Mouse (Mus musculus): ENCODE results near the gene Rpl6.
"Not testable (repeated sequence)": the region's sequence is repeated elsewhere in the genome, so short reads cannot be mapped to it uniquely, and the experiment has no call there.

Gene Rpl6

DNA sequence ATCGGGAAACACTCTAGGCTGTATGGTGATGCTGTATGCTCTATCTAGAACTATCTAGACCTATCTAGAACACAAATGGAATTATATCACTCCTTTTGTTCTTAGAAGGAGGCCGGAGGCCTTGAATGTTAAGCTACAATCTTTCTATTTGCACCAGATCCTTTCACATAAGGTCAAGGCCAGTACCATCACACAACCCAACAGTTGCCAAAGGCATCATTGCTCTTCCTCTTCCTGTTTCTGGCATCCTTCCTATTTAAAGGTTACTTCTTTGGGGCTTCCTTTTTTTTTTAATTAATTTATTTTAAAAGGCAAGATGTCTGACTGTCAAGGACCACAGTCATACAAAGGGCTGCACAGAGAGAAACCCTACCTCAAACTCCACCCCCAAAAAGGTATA, 6.9 kb upstream of the Rpl6 start:
- no peak for DNase-seq (ENCODE audit: low spot score)

- no peak for DNase-seq (ENCODE audit: low spot score)
These were observed 5.9 kb upstream of the Rpl6 start for GRCm38 (mm10) chr5:121198376-121198775.

DNA sequence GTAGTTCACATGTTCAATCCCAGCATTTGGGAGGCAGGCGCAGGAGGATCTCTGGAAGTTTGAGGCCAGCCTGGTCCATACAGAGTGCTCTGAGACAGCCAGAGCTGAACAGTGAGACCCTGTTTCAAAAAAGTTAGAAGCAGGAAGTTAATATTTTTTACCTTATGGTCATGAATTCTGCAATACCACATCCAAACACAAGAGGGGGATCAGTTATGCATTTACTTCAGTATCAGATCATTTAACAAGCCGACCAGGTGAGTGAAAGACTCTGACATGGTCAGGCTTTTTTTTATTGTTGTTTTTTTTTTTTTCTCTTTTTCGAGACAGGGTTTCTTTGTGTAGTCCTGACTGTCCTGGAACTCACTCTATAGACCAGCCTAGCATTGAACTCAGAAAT, 2.5 kb upstream of the Rpl6 start:
- DNase-seq (ENCODE audit: low spot score), result peak; percentile 71

- DNase-seq (ENCODE audit: low spot score), result no peak
These were observed 1.8 kb upstream of the Rpl6 start for GRCm38 (mm10) chr5:121202467-121202866.

DNA sequence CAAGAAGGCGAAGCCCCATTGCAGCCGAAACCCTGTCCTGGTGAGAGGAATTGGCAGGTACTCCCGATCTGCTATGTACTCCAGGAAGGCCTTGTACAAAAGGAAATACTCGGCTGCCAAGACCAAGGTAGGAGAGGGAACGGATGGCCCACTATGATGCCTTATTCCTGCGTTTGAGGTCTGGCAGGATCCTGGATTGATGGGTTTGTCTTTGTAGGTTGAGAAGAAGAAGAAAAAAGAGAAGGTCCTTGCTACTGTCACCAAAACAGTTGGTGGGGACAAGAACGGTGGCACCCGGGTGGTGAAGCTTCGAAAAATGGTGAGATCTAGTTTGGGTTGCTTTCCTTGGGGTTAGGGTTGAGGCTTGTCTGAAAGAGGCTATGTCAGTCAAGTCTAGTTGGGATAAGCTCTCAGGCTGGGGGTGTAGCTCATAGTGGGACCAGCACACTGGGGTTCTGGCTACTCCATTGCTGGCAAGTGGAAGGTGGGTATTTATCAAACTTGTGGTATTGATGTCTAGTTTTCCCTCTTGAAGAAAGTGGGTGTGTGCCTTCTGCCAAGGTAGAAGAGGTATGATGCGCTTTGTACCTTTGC, 1.4 kb downstream of the Rpl6 start:
- not testable (repeated sequence) for DNase-seq (ENCODE audit: low spot score)

DNA sequence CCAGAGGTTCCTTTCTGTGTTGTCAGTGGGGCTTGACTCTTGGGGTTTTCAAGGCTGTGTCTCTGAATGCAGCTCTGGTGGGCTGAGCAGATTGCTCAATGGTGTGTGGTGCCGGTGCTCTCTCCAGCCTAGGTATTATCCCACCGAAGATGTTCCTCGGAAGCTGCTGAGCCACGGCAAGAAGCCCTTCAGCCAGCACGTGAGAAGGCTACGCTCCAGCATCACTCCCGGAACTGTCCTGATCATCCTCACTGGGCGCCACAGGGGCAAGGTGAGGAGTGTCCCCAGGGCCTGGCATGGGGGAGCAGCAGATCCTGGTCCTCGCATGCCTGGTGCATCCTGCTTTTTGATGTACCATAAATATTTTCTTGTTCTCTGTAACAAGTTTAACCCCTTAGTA, 2.3 kb downstream of the Rpl6 start:
- DNase-seq (ENCODE audit: low spot score), result no peak

DNA sequence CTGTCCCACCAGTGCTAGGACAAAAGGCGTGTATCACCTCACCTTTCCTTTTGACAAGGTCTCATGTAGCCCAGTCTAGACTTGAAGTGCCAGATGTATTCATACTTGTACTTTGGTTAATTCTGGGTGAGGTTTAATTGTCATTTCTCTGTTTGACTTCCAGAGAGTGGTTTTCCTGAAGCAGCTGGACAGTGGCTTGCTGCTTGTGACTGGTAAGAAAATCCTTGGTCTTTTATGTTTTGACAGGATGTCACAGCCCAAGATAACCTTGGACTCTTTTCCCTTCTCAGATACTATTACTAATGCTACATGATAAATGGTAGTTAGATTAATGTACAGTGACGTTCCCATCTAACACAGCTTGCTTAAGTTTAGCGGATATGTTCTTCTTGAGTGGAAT, 2.7 kb downstream of the Rpl6 start:
- no peak for DNase-seq (ENCODE audit: low spot score)

DNA sequence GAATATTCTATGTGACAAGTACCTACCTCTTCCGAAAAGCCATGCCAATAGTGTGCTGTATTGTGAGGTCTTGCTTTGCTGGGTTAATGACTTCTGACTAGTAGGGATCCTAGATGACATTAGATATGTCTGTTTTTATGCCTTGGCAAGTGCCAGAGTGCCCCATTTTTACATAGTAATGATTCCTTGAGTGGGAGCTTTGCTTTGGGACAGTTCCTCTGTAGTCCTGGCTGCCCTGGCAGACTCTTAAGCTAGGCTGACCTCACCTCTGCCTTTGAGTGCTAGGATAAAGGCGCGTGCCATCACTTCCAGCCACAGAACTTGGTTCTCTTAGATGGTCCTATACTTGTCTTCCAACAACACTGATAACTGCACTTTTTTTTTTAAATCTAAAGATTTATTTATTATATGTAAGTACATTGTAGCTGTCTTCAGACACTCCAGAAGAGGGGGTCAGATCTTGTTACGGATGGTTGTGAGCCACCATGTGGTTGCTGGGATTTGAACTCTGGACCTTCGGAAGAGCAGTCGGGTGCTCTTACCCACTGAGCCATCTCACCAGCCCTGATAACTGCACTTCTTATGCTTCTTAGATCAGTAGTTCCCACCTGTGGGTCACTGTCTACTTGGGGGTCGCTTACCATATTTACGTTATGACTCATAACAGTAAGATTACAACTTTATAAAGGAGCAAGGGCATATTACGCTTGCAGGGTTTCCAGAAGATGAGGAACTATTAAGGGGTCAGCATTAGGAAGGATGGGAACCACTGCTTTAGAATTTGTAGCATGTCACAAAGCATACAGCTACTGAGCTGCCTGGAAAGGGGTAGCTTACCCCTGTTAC, 5.7 kb downstream of the Rpl6 start:
- no peak for DNase-seq (ENCODE audit: low spot score)

- DNase-seq (ENCODE audit: low spot score), result no peak
These were observed 6.3 kb downstream of the Rpl6 start for GRCm38 (mm10) chr5:121210601-121210924.

DNA sequence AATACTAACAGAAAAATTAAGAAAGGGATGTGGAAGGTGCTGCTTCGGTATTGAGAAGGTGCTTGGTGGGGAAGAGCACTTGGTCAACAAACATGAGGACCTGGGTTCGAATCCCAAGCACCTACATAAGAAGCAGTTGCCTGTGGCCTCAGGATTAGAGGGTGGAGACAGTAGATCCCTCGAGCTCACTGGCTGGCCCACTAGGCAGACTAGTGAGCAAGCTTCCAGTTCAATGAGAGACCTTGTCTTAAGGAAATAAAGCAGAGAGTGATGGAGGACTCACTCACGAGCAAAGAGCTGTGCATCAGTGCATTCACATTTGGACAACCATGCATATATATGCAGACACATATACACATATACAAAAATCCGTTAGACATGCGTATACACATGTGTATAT, 7.8 kb downstream of the Rpl6 start:
- DNase-seq (ENCODE audit: low spot score), result no peak

DNA sequence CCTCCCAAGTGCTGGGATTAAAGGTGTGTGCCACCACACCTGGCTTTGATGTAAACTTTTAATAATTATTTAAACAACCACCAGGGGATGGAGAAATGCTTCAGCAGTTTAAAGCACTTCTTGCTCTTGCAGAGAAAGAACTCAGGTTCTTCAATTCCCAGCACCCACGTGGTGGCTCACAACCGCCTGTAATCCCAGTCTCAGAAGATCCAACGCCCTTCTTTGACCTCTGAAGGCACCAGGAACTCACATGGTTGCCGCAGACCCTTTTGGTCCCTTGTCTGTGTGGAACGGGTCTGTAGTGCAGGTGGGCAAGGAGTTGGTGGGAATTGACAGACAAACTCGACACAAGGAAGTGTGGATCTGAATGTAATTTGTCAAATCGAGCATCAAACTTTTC, 10.4 kb downstream of the Rpl6 start:
- no peak for DNase-seq (ENCODE audit: low spot score)

GRCm38 (mm10) chr5:121215380-121216125, 11.3 kb downstream of the Rpl6 start:
- peak; percentile 54 for DNase-seq (ENCODE audit: low spot score)

DNA sequence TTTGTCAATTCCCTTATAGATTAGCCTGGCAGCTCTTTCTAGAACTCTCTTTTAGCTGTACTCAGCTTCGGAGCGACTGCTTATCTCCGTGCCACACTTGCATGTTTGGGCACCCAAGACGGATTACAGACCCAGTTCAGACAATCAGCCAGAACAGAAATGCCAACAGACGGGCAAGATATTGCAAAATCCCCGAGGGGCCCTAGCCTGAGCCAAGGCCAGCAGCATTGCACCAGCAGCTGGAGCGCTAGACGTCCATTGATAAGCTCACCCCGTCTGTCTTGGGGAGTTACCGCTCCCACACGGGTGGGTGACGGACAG, 11.8 kb downstream of the Rpl6 start:
- no peak for DNase-seq (ENCODE audit: low spot score)

GRCm38 (mm10) chr5:121216584-121217312, 12.5 kb downstream of the Rpl6 start:
- DNase-seq (ENCODE audit: low spot score), result not testable (repeated sequence)

DNA sequence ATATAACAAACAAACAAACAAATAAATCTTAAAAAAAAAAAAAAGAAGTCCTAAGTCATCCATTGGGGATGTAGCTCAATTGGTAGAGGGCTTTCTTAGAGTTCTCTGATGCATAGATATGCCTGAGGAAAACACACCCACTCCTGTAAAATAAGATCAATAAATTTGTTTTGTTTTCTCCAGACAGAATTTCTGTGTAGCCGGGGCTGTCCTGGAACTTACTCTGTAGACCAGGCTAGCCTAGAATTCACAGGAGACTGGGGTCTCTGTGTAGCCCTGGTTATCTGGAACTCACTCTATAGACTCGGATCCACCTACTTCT, 13.0 kb downstream of the Rpl6 start:
- DNase-seq (ENCODE audit: low spot score), result no peak

DNA sequence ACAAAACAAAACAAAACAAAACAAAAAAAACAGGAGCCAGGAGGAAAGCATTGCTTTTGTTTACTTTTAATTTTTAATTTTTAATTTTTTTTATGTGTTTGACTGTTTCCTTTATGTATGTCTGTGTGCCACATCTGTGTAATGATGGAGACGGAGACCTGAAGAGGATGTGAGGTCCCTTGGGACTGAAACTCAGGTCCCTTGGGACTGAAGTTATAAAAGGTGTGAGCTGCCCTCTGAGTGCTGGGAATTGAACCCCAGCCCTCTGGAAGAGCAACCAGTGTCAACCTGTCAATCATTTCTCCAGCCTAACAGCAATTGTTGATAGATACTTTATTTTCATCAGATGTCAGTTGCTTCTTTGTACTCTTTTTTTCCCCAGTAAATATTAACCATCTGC, 14.9 kb downstream of the Rpl6 start:
- DNase-seq (ENCODE audit: low spot score), result no peak

DNA sequence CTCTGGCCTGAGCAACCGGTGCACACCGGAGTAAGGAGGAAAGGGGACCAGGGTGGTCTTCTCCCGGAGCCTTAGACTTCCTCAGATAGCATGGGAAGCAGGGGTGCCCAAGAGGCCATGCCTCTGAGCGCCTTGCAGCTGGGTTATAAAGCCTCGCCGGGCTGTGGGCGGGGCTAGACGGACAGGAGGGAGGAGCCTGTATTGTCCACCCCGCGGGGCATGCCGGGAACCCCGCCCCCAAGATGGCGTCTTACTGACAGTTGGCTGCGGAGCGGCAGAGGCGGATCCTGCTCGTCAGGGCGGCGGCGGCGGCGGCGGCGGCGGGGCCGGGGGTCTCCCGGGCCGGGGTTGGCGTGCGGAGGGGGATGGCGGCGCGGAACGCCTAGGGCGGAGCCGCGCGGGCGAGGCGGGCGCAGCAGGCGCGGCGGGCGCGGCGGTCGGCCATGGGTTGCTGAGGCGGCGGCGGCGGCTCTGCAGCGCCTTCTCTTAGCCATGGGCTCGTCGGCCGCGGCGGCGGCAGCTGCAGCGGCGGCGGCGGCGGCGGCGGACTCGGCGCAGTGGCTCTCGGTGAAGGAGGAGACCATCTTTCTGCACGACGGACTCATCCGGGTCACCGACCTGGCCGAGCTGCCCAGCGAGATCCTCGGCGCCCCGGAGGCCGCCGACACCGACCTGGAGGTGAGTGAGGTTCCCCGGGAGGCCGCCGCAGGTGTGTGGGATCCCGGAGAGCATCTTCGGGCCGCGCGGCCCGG, 15.9 kb downstream of the Rpl6 start, which contains the start of gene Hectd4:
Hectd4 (plus strand) TSS at position 240 of the 752 bp plus-strand sequence.
- DNase-seq (ENCODE audit: low spot score), result peak; percentile 97

- peak; percentile 8 for DNase-seq (ENCODE audit: low spot score)
These were observed 16.5 kb downstream of the Rpl6 start for GRCm38 (mm10) chr5:121220732-121221301.

GRCm38 (mm10) chr5:121221328-121221850, 17.1 kb downstream of the Rpl6 start:
- DNase-seq (ENCODE audit: low spot score), result no peak

GRCm38 (mm10) chr5:121224020-121224419, 19.7 kb downstream of the Rpl6 start:
- DNase-seq (ENCODE audit: low spot score), result not testable (repeated sequence)

GRCm38 (mm10) chr5:121224856-121225255, 20.6 kb downstream of the Rpl6 start:
- DNase-seq (ENCODE audit: low spot score), result no peak
